Mouse (Mus musculus): Measurements from ENCODE around the gene Zfp142.

DNA sequence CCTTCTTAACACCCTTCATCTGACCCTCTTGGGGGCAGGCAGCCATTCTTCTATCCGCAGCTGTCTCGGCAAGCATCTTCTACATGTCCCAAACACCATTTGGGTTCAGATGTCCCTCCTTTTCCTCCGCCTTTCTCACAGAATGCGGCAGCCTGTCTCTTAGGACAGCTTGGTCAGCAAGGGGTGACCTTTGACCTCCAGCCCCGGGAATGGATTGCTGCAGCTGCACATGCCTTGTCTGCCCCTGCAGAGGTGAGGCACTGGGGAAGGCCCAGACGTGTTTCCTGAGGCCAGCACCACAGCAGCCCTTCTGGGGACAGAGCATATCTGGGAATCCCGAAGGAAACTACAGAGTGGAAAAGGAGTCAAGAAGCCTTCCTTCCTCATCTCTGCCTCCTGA lies 40.0 kb upstream of the Zfp142 start:
- no peak for TF ChIP-seq CTCF (IDR thresholded peaks at IDR 0.05; ENCODE audit: low read depth)
- TF ChIP-seq EP300 (optimal IDR thresholded peaks at IDR 0.05): no peak
